Mouse (Mus musculus): Measurements from ENCODE around the gene Mafg. TPM values are rescaled to one million over a fixed set of nuclear protein-coding genes. Genes with fewer than 3 reads are reported as not detected.

Gene Mafg
- polyA plus RNA-seq, 1 experiment from 2014 or later: 42.1 TPM

DNA sequence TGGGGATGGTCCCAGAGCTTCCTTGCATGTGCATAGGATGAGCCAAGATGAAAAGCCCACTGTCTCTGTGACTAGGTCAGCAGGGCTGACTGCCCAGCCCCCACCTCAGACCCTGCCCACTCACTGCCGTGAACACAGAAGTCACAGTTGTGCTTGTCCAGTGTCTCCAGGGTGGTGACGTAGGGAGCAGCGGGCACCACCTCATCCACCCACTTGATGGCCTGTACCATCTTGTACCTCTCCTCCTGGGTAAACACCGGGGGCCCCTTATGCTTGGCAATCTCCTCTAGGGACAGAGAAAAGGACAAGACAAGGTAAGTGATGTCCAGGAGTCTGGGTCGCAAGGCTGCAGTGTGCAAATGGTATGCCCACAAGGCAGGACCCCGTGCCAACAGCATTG is 18.2 kb downstream of the Mafg start:
- Histone ChIP-seq H3K4me2 (replicated peaks) (no peak overlapping the region), H3K36me3 (peaks cover 43% of the 10 kb centered on the region), H3K4me1 (peaks cover 17% of the 10 kb centered on the region), H3K4me3 (no peak overlapping the region), H3K27ac (replicated peaks) (no peak overlapping the region), H3K9ac (replicated peaks) (no peak overlapping the region), H3K27me3 (no peaks in the 10 kb centered on the region), H3K9me3 (no peaks in the 10 kb centered on the region)
- WGBS: 93% methylated on average over 6 of the region's 6 CpGs
- no peak for ATAC-seq (replicated peaks)

DNA sequence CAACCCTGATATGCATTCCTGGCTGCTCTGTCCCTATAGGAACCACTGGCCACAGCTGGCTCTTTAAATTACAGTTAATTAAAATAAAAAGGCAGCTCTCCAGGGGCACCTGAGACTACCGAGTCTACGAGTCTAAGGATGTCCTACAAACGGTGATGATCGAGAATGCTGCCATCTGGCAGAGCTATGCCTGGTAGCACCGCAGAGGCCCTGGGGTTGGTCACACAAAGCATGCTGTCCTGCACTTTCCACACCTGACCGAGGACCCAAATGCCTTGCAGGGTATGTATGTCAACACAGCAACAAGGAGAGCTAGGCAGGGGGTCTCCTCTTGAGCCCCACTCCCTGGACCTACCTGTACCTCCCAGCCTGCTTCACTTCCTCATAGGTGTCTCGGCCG is 19.4 kb downstream of the Mafg start:
- Histone ChIP-seq H3K36me3 (peaks cover 38% of the 10 kb centered on the region), H3K9ac (replicated peaks) (no peak overlapping the region)

GRCm38 (mm10) chr11:120613481-120613972 is 19.9 kb downstream of the Mafg start:
- WGBS: 92% methylated on average over 10 of the region's 10 CpGs
- peaks cover 34% of the 10 kb centered on the region for H3K36me3 ChIP-seq
- 0 out of 2 replicates have a peak, but pooled peaks cover 2% of the 10 kb centered on the region for H3K27me3 ChIP-seq

More for the DNA sequence above, 19.4 kb downstream of the Mafg start:
- no peak for ATAC-seq (replicated peaks)
- Histone ChIP-seq H3K4me3 (no peak overlapping the region), H3K9me3 (no peaks in the 10 kb centered on the region), H3K4me1 (peaks cover 17% of the 10 kb centered on the region), H3K27ac (replicated peaks) (no peak overlapping the region), H3K4me2 (replicated peaks) (no peak overlapping the region), H3K27me3 (0 out of 2 replicates have a peak, but pooled peaks cover under 1% of the 10 kb centered on the region)
- WGBS: 87% methylated on average over 8 of the region's 8 CpGs

GRCm38 (mm10) chr11:120612763-120613162 is 20.6 kb downstream of the Mafg start:
- Histone ChIP-seq H3K4me1 (peaks cover 22% of the 10 kb centered on the region), H3K9me3 (no peaks in the 10 kb centered on the region), H3K4me2 (replicated peaks) (no peak overlapping the region), H3K9ac (replicated peaks) (no peak overlapping the region), H3K36me3 (peaks cover 30% of the 10 kb centered on the region), H3K4me3 (no peak overlapping the region), H3K27ac (replicated peaks) (no peak overlapping the region), H3K27me3 (0 out of 2 replicates have a peak, but pooled peaks cover 2% of the 10 kb centered on the region)
- WGBS: 51% methylated on average over 6 of the region's 6 CpGs
- no peak for ATAC-seq (replicated peaks)

More at GRCm38 (mm10) chr11:120613481-120613972, 19.9 kb downstream of the Mafg start:
- no peak overlapping the region for H3K4me2 ChIP-seq (replicated peaks)
- ATAC-seq (replicated peaks): no peak
- H3K4me1 ChIP-seq: peaks cover 19% of the 10 kb centered on the region
- no peak overlapping the region for H3K4me3 ChIP-seq
- H3K9ac ChIP-seq (replicated peaks): no peak overlapping the region
- H3K9me3 ChIP-seq: no peaks in the 10 kb centered on the region
- H3K27ac ChIP-seq (replicated peaks): no peak overlapping the region

DNA sequence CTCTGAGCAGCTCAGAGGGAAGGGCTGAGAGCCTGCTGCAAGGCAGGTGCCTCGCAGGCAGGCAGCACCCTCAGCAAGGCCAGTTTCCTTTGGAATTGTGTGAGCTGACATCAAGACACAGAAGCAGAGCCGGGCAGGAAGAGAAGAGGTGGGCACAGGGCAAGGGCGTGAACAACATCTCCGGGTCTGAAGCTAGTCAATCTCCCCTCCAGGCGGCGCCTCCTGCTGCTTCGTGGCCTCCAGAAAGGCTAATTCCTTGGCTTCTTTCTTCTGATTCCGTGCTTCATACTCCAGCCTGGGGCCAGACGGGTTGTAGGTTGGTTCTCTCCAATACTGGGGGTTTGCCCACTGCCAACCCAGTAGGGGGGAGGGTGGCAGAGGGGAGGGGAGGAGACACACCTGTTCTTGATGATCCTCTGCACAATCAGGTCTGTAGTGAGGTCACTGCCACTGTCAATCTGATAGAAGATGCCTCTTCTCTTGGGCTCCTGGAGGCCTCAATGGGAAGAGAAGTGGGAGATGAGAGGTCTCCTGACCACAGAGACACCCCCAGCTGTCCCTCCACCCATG is 22.8 kb downstream of the Mafg start:
- Histone ChIP-seq H3K4me2 (replicated peaks) (no peak overlapping the region), H3K9ac (replicated peaks) (no peak overlapping the region), H3K4me1 (peaks cover 8% of the 10 kb centered on the region), H3K9me3 (no peaks in the 10 kb centered on the region), H3K36me3 (peaks cover 45% of the 10 kb centered on the region), H3K4me3 (no peak overlapping the region), H3K27ac (replicated peaks) (no peak overlapping the region), H3K27me3 (peaks cover 5% of the 10 kb centered on the region; the same call in 1 of the 2 replicates)
- ATAC-seq (replicated peaks): no peak
- 72% methylated on average over 9 of the region's 9 CpGs for WGBS

DNA sequence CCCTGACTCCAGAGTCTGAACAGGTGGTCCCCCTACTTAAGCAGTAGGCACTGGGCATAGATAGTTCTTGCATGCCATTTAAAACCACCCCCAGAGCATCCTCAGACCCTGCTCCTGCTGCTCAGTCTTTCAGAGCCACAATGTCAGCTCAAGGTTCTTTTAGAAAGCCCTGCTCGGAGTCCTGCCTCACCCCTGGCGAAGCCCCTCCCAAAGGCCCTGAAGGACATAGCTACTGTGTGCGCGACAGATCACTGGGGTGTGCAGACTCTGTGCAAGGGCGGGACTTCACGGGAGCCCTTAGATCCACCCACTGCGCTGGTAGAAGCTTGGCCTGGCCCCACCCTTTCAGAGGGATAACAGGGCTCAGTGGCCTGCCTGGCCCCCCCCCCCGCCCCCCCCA is 24.1 kb downstream of the Mafg start:
- 0 out of 2 replicates have a peak, but pooled peaks have one; percentile 23 for ATAC-seq (replicated peaks)
- H3K9me3 ChIP-seq: no peaks in the 10 kb centered on the region
- WGBS: 30% methylated on average over 8 of the region's 8 CpGs
- no peak overlapping the region for H3K4me3 ChIP-seq
- peaks cover 54% of the 10 kb centered on the region for H3K36me3 ChIP-seq
- H3K9ac ChIP-seq (replicated peaks): no peak overlapping the region
- no peak overlapping the region for H3K27ac ChIP-seq (replicated peaks)
- peaks cover 5% of the 10 kb centered on the region; the same call in 1 of the 2 replicates for H3K27me3 ChIP-seq
- peaks cover 8% of the 10 kb centered on the region for H3K4me1 ChIP-seq
- no peak overlapping the region for H3K4me2 ChIP-seq (replicated peaks)

GRCm38 (mm10) chr11:120608241-120609034 is 25.0 kb downstream of the Mafg start, which contains the start of gene Npb:
Npb (plus strand) TSS chr11:120608477.
- 6% methylated on average over 45 of the region's 45 CpGs for WGBS
- Histone ChIP-seq H3K27ac (replicated peaks) (no peak within 1 kb of the TSS), H3K27me3 (peaks cover 5% of the 10 kb centered on the region; the same call in 1 of the 2 replicates), H3K9ac (replicated peaks) (peak within 1 kb of the TSS; percentile 4; the same call in 1 of the 2 replicates), H3K36me3 (peaks cover 59% of the 10 kb centered on the region), H3K4me3 (peak within 1 kb of the TSS; percentile 10; the same call in 1 of the 2 replicates), H3K4me1 (peaks cover 8% of the 10 kb centered on the region), H3K4me2 (replicated peaks) (peak within 1 kb of the TSS; percentile 27), H3K9me3 (no peaks in the 10 kb centered on the region)
- ATAC-seq (replicated peaks): no peak

GRCm38 (mm10) chr11:120606764-120607163 is 26.6 kb downstream of the Mafg start:
- no peak for ATAC-seq (replicated peaks)
- no peaks in the 10 kb centered on the region for H3K9me3 ChIP-seq
- no peak overlapping the region for H3K4me2 ChIP-seq (replicated peaks)
- peaks cover 8% of the 10 kb centered on the region for H3K4me1 ChIP-seq
- no peak overlapping the region for H3K9ac ChIP-seq (replicated peaks)
- peaks cover 62% of the 10 kb centered on the region for H3K36me3 ChIP-seq
- peaks cover 5% of the 10 kb centered on the region; the same call in 1 of the 2 replicates for H3K27me3 ChIP-seq
- H3K4me3 ChIP-seq: no peak overlapping the region
- no peak overlapping the region for H3K27ac ChIP-seq (replicated peaks)
- 80% methylated on average over 4 of the region's 4 CpGs for WGBS

GRCm38 (mm10) chr11:120605667-120606066 is 27.7 kb downstream of the Mafg start:
- ATAC-seq (replicated peaks): no peak
- H3K27ac ChIP-seq (replicated peaks): no peak overlapping the region
- H3K4me1 ChIP-seq: peaks cover 8% of the 10 kb centered on the region
- WGBS: 90% methylated on average over 7 of the region's 7 CpGs
- H3K9me3 ChIP-seq: no peaks in the 10 kb centered on the region
- no peak overlapping the region for H3K4me2 ChIP-seq (replicated peaks)
- peaks cover 54% of the 10 kb centered on the region for H3K36me3 ChIP-seq
- H3K4me3 ChIP-seq: no peak overlapping the region
- peaks cover 5% of the 10 kb centered on the region; the same call in 1 of the 2 replicates for H3K27me3 ChIP-seq
- no peak overlapping the region for H3K9ac ChIP-seq (replicated peaks)

- Histone ChIP-seq H3K27ac (replicated peaks) (no peak overlapping the region), H3K4me3 (no peak overlapping the region), H3K9ac (replicated peaks) (no peak overlapping the region), H3K36me3 (peaks cover 46% of the 10 kb centered on the region), H3K4me2 (replicated peaks) (no peak overlapping the region), H3K4me1 (peaks cover 18% of the 10 kb centered on the region), H3K9me3 (no peaks in the 10 kb centered on the region), H3K27me3 (peaks cover 3% of the 10 kb centered on the region; the same call in 1 of the 2 replicates)
- no peak for ATAC-seq (replicated peaks)
- 84% methylated on average over 2 of the region's 2 CpGs for WGBS
Observed at GRCm38 (mm10) chr11:120603545-120603944, 29.9 kb downstream of the Mafg start.

GRCm38 (mm10) chr11:120600716-120601115 is 32.7 kb downstream of the Mafg start:
- Histone ChIP-seq H3K27me3 (no peaks in the 10 kb centered on the region), H3K4me2 (replicated peaks) (no peak overlapping the region), H3K4me1 (peaks cover 31% of the 10 kb centered on the region), H3K36me3 (peaks cover 42% of the 10 kb centered on the region), H3K27ac (replicated peaks) (no peak overlapping the region), H3K9ac (replicated peaks) (no peak overlapping the region), H3K9me3 (no peaks in the 10 kb centered on the region), H3K4me3 (no peak overlapping the region)
- WGBS: 98% methylated on average over 3 of the region's 3 CpGs
- ATAC-seq (replicated peaks): no peak

- Histone ChIP-seq H3K9ac (replicated peaks) (peak overlapping the region; percentile 60), H3K9me3 (no peaks in the 10 kb centered on the region), H3K4me2 (replicated peaks) (peak overlapping the region; percentile 87), H3K27me3 (no peaks in the 10 kb centered on the region), H3K4me1 (peaks cover 31% of the 10 kb centered on the region), H3K36me3 (peaks cover 43% of the 10 kb centered on the region), H3K4me3 (peak overlapping the region; percentile 99), H3K27ac (replicated peaks) (peak overlapping the region; percentile 90)
- ATAC-seq (replicated peaks): peak; percentile 10; the same call in 1 of the 2 replicates
- 48% methylated on average over 17 of the region's 17 CpGs for WGBS
Observed at GRCm38 (mm10) chr11:120598990-120599549, 34.3 kb downstream of the Mafg start.

All from forebrain, embryonic 15.5 days (tissue).